Comparison of ENCODE assay signal across 8 mouse cellular contexts in the genomic region with DNA sequence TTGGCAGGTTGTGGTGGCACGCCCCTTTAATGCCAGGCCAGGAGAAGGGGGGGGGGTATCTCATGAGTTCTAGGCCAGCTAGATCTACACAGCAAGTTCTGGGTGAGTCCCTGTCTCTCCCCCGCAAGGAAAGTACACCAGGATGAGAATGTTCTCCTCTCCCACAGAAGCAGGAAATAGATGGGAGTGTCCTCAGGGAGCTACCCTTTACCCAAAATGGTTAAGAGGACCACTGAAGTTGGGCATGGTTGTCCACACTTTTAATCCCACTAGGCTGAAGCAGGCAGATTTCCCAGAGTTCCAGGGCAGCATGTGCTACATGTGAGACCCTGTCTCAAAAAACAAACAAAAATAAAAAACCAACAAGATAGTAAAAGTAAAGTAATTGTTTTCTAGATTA. TPM values are rescaled to one million over a fixed set of nuclear protein-coding genes. Genes with fewer than 3 reads are reported as not detected.
A peak's percentile ranks its signal among the peaks of the same experiment; 100 is the strongest.
DNase-seq lines count a peak whose midpoint lies in the region; ATAC-seq and TF ChIP-seq lines count a peak whose summit lies in the region.

No protein-coding gene starts in this region.

- 82% methylated on average over 2 of the region's 2 CpGs for WGBS in limb, embryonic 10.5 days
- 93% methylated on average over 2 of the region's 2 CpGs for WGBS in stomach, embryonic 16.5 days

- H3K36me3 ChIP-seq in testis, adult 2 months (ENCODE audit: control insufficient read depth, insufficient read depth, low read length), result no peaks in the 10 kb centered on the region
- peaks cover 8% of the 10 kb centered on the region for H3K36me3 ChIP-seq in limb, embryonic 10.5 days
- no peaks in the 10 kb centered on the region for H3K36me3 ChIP-seq in stomach, embryonic 16.5 days (ENCODE audit: control insufficient read depth, insufficient read depth, low read length)

- H3K27ac ChIP-seq in testis, adult 2 months (ENCODE audit: control insufficient read depth, insufficient read depth, low read depth, low read length), result 0 out of 2 replicates have a peak overlapping the region, but pooled peaks have one; percentile 12
- no peak overlapping the region for H3K27ac ChIP-seq in limb, embryonic 10.5 days
- H3K27ac ChIP-seq in stomach, embryonic 16.5 days (ENCODE audit: low read length), result peak overlapping the region; percentile 98

- peak overlapping the region; percentile 5; the same call in 1 of the 2 replicates for H3K4me3 ChIP-seq in testis, adult 2 months (ENCODE audit: control insufficient read depth, low read depth, low read length)
- peak overlapping the region; percentile 92 for H3K4me3 ChIP-seq in limb, embryonic 10.5 days
- H3K4me3 ChIP-seq in stomach, embryonic 16.5 days (replicated peaks; ENCODE audit: low read length), result no peak overlapping the region

- peaks cover 6% of the 10 kb centered on the region for H3K4me1 ChIP-seq in testis, adult 2 months (ENCODE audit: control insufficient read depth, insufficient read depth, low read length)
- H3K4me1 ChIP-seq in limb, embryonic 10.5 days, result peaks cover 4% of the 10 kb centered on the region; the same call in 1 of the 2 replicates
- peaks cover 2% of the 10 kb centered on the region; the same call in 1 of the 2 replicates for H3K4me1 ChIP-seq in stomach, embryonic 16.5 days (ENCODE audit: control insufficient read depth, insufficient read depth, low read length)

- H3K4me2 ChIP-seq in stomach, embryonic 16.5 days (ENCODE audit: low read depth, low read length), result peak overlapping the region; percentile 57

- H3K9ac ChIP-seq in stomach, embryonic 16.5 days (ENCODE audit: low read length), result no peak overlapping the region

- no peaks in the 10 kb centered on the region for H3K9me3 ChIP-seq in limb, embryonic 10.5 days (replicated peaks)
- no peaks in the 10 kb centered on the region for H3K9me3 ChIP-seq in stomach, embryonic 16.5 days (replicated peaks; ENCODE audit: control insufficient read depth, low read length)

- peak; percentile 6 to 11 for DNase-seq in cerebellum, adult 18-20 months
- no peak for DNase-seq in testis, postnatal 10 days (ENCODE audit: low spot score)
- DNase-seq in limb, embryonic 10.5 days (ENCODE audit: low spot score), result no peak
- no peak for DNase-seq in thymus, postnatal 0 days (ENCODE audit: low spot score)
- no peak for DNase-seq in right cerebral cortex, postnatal 36 days (ENCODE audit: low spot score in 2 of 2)

- no peak for ATAC-seq in cerebellum, adult (ENCODE audit: insufficient number of reproducible peaks, low FRiP score, low TSS enrichment)
- ATAC-seq in stomach, embryonic 16.5 days (ENCODE audit: insufficient read depth, low FRiP score), result no peak

- no peaks in the 10 kb centered on the region for H3K27me3 ChIP-seq in testis, adult 2 months (ENCODE audit: control insufficient read depth, insufficient read depth, low read length)
- H3K27me3 ChIP-seq in limb, embryonic 10.5 days (ENCODE audit: low read depth, poor library complexity, severe bottlenecking), result no peaks in the 10 kb centered on the region
- no peaks in the 10 kb centered on the region for H3K27me3 ChIP-seq in stomach, embryonic 16.5 days (ENCODE audit: control insufficient read depth, insufficient read depth, low read length)

- no peak for TF ChIP-seq POLR2A in testis, adult 2 months (IDR thresholded peaks at IDR 0.05; ENCODE audit: control insufficient read depth, low read depth, low read length)

- TF ChIP-seq CTCF in testis, adult 2 months (IDR thresholded peaks at IDR 0.05; ENCODE audit: control insufficient read depth, insufficient read depth, insufficient replicate concordance, low read depth, low read length), result no peak

RNA-seq across cellular contexts. Expression of a gene that starts 0.8 kb away (rescaled TPM):
- polyA plus RNA-seq in testis, adult 2 months (2012; rRNA removed), result 86.3 and 110 TPM in 2 replicates
- 380 and 462 TPM in 2 replicates for polyA plus RNA-seq in limb, embryonic 10.5 days (2016; fragmentation: Nextera tagmentation; extraction: Ambion mirVana)
- polyA plus RNA-seq in stomach, embryonic 16.5 days (2015; fragmentation: Nextera tagmentation; extraction: Ambion mirVana), result 312 and 315 TPM in 2 replicates
- 227 and 243 TPM in 2 replicates for polyA plus RNA-seq in thymus, postnatal 0 days (2015; fragmentation: Nextera tagmentation; extraction: Ambion mirVana)

RNA-seq across cellular contexts. Expression of a gene that starts 24.0 kb away (rescaled TPM):
- polyA plus RNA-seq in testis, adult 2 months (2012; rRNA removed), result 10.2 and 16.3 TPM in 2 replicates
- 46.9 and 53.9 TPM in 2 replicates for polyA plus RNA-seq in limb, embryonic 10.5 days (2016; fragmentation: Nextera tagmentation; extraction: Ambion mirVana)
- 43.3 and 56.9 TPM in 2 replicates for polyA plus RNA-seq in stomach, embryonic 16.5 days (2015; fragmentation: Nextera tagmentation; extraction: Ambion mirVana)
- polyA plus RNA-seq in thymus, postnatal 0 days (2015; fragmentation: Nextera tagmentation; extraction: Ambion mirVana), result 65.7 and 66.8 TPM in 2 replicates

RNA-seq across cellular contexts. Expression of a gene that starts 38.6 kb away (rescaled TPM):
- polyA plus RNA-seq in testis, adult 2 months (2012; rRNA removed), result 60.9 and 72.3 TPM in 2 replicates
- polyA plus RNA-seq in limb, embryonic 10.5 days (2016; fragmentation: Nextera tagmentation; extraction: Ambion mirVana), result 123 and 134 TPM in 2 replicates
- polyA plus RNA-seq in stomach, embryonic 16.5 days (2015; fragmentation: Nextera tagmentation; extraction: Ambion mirVana), result 86.3 and 86.9 TPM in 2 replicates
- 80.7 and 88.1 TPM in 2 replicates for polyA plus RNA-seq in thymus, postnatal 0 days (2015; fragmentation: Nextera tagmentation; extraction: Ambion mirVana)

RNA-seq across cellular contexts. Expression of a gene that starts 54.4 kb away (rescaled TPM):
- polyA plus RNA-seq in testis, adult 2 months (2012; rRNA removed), result 1.3 and 1.5 TPM in 2 replicates
- 0.10 TPM in 1 of 2 replicates, not detected in the other for polyA plus RNA-seq in limb, embryonic 10.5 days (2016; fragmentation: Nextera tagmentation; extraction: Ambion mirVana)
- 0.27 and 8.9 TPM in 2 replicates for polyA plus RNA-seq in stomach, embryonic 16.5 days (2015; fragmentation: Nextera tagmentation; extraction: Ambion mirVana)
- 20.8 and 22.8 TPM in 2 replicates for polyA plus RNA-seq in thymus, postnatal 0 days (2015; fragmentation: Nextera tagmentation; extraction: Ambion mirVana)

RNA-seq across cellular contexts. Expression of a gene that starts 55.5 kb away (rescaled TPM):
- 0.40 and 0.43 TPM in 2 replicates for polyA plus RNA-seq in testis, adult 2 months (2012; rRNA removed)
- polyA plus RNA-seq in limb, embryonic 10.5 days (2016; fragmentation: Nextera tagmentation; extraction: Ambion mirVana), result not detected in 2 replicates
- polyA plus RNA-seq in stomach, embryonic 16.5 days (2015; fragmentation: Nextera tagmentation; extraction: Ambion mirVana), result 0.10 TPM in 2 replicates
- polyA plus RNA-seq in thymus, postnatal 0 days (2015; fragmentation: Nextera tagmentation; extraction: Ambion mirVana), result not detected in 2 replicates

Comparison
In these comparisons a context has a peak if more than half of its experiments do, and no peak if none do; other contexts are left out.
1. DNase-seq: peak in cerebellum, adult 18-20 months (2 of 2); none in testis, postnatal 10 days (single experiment), limb, embryonic 10.5 days (single experiment), thymus, postnatal 0 days (single experiment) and right cerebral cortex, postnatal 36 days (0 of 2).